Mouse (Mus musculus) hematopoietic stem cell, adult 5-6 weeks (primary cell): ENCODE results near the gene Xcl1. TPM values are rescaled to one million over a fixed set of nuclear protein-coding genes. Genes with fewer than 3 reads are reported as not detected.

Experiments
- ATAC-seq, 2 experiments: fragments of 125-278 bp in 1 of 2; replicated peaks in 1 of 2; 2 replicates each; pipeline ENCODE4 v1.8.0; 2016 to 2017; ENCODE audit warnings: inconsistent platforms in 2 of 2, mild to moderate bottlenecking in 2 of 2, moderate number of reproducible peaks in 2 of 2, low read depth in 1 of 2, moderate TSS enrichment in 1 of 2; ENCODE audit not compliant: low FRiP score in 2 of 2, poor library complexity in 2 of 2, severe bottlenecking in 2 of 2, insufficient read depth in 1 of 2, low TSS enrichment in 1 of 2
- total RNA-seq: library from RNA; stranded (forward); fragments of 172-1452, 232-1000 nt; gene quantifications from 2 replicates; pipeline ENCODE4 v1.2.3, GENCODE M21; 2017

Xcl1 gene
- total RNA-seq, 1 experiment from 2014 or later = 10.4 TPM

DNA sequence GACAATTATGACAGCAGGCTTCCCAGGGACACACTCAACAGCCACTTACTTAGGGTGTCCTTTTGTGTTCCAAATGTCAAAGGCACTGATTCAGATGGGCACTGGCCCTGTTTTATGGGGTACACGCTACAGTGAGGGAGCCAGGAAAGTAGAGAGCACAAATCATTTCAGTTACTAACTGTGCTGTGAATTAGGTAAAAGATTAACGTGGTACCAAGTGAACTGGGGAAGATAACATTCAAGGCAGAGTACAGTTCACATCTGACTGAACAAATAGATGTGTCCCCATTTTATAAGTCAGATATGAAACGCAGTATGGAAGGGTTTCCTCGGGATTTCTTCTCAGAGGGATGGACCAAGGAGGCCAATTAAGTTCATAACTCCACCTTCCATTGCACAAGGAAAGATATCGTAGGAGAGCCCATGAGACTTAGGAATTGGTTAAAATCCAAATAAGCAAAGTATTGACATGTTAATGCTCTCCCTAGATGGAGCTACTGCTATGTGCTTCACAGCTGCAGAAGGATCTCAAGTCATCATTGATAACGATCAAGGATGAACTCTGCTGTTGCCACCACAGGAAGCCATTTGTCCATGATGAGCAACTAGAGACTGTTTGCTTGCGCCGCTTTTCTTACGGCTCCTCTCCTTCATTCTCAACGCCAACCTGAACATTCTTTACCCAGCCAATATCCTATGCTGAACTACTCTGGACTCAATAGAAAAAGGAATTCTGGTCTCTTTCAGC is 1.7 kb downstream of the Xcl1 start:
- no peak for ATAC-seq

GRCm38 (mm10) chr1:164931135-164931534 is 4.2 kb downstream of the Xcl1 start:
- ATAC-seq = no peak

GRCm38 (mm10) chr1:164930006-164930405 is 5.3 kb downstream of the Xcl1 start:
- no peak for ATAC-seq

GRCm38 (mm10) chr1:164926534-164927160 is 8.7 kb downstream of the Xcl1 start:
- ATAC-seq = no peak

GRCm38 (mm10) chr1:164905047-164905446 is 30.3 kb downstream of the Xcl1 start:
- peak; percentile 82 to 85; a peak in 3 of 4 replicates for ATAC-seq

DNA sequence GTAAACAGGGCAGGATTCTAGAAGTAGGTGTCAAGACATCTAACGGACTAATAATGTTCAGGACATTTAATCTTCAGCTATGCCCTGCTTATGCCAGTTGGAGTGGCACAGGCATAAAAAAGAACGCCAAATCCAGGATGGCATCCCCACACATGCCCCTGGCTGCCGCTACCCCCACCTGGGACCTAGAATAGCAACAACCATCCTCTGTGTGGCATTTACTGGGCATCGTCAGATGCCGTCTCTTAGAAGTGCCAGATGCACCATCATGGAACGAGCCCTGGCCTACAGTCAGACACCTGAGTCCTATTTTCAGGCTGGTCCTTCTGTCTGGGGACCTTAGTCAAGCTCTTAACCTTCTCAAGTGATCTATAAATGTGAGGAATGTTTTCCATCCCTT is 34.6 kb downstream of the Xcl1 start:
- no peak for ATAC-seq

- no peak for ATAC-seq
Measured at GRCm38 (mm10) chr1:164900226-164900625, 35.1 kb downstream of the Xcl1 start.

- no peak for ATAC-seq
Measured at GRCm38 (mm10) chr1:164899506-164899905, 35.8 kb downstream of the Xcl1 start.

DNA sequence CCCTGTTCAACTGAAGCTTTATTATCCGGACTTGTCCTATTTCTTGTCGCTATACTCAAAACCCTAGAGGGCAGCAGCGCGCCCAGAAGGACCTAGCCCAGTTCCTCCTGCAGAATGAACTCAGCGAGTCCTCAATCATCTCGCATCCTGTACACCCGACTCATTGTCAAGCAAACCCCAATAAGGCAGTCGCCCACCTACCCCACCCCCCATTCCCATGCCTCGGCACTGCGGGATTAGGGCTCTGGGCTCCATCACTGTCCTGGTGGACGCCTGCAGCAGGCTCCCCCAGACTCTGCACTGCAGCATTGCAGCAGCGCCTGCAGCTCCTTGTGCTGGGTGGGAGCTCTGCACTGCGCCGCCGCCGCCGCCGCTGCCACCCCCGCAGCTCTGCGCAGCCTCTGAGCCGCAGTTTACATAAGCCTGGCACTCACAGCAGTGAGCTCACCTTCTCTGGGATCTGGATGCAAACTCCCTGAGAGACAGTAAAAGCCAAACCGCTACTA is 36.4 kb downstream of the Xcl1 start:
- peak; percentile 91 to 93 for ATAC-seq

GRCm38 (mm10) chr1:164897163-164897817 is 38.0 kb downstream of the Xcl1 start:
- ATAC-seq = no peak

GRCm38 (mm10) chr1:164896211-164897145 is 38.8 kb downstream of the Xcl1 start:
- no peak for ATAC-seq

DNA sequence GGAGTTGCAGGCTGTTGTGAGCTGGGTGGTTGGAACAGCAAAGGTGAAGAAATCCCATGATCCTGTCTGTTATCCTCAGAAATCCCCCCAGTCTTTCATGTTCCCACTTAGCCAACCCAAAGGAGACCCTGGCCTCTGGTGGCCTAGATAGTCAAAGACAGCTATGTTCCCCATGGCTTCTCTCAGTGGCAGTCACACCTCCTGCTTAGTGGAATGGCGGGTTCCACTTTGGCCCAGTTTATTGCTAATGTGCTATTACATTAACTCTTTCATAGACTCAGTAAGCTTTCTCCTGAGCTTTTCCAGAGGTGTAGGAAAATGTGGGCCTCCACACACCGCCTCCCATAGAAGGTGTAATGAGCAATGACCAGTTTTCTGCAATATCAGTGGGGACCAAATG is 39.5 kb downstream of the Xcl1 start:
- ATAC-seq = no peak

DNA sequence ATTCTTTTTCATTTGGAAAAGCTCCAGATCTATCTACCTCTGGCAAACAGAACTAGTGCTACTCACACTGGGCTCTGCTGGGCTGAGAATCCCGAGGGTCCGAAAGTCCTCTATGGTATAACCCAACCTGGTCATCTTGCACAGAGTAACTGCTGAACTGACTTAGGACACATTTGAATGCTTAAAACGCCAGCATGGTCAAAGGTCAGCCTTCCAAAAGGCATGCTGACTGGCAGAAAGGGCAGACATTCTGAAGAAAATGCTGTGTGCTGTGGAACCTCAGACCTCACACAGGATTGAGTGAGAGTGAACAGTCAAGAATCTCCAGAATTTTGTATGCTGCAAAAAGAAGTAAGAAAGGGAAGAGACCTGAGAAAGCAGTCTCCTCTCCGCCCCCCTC is 45.0 kb downstream of the Xcl1 start:
- no peak for ATAC-seq

DNA sequence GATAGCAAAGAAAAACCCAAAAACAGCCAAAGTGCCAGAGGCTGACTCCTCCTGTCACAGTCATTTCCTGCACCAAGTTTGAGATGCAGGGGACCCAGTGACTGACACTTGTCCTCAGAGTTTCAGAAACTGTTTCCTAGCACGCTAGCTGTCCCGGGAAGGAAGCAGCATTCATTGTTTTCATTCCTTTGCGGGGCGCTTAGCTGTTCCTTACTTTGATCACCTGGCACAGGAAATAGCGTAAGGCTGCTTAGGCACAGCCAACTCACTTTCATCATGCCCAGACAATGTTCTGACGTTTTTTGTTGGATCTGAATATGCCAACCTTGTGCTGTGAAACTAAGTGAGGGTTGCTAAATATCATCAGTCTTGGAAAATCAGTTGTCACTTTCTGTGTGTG is 46.8 kb downstream of the Xcl1 start:
- no peak for ATAC-seq

DNA sequence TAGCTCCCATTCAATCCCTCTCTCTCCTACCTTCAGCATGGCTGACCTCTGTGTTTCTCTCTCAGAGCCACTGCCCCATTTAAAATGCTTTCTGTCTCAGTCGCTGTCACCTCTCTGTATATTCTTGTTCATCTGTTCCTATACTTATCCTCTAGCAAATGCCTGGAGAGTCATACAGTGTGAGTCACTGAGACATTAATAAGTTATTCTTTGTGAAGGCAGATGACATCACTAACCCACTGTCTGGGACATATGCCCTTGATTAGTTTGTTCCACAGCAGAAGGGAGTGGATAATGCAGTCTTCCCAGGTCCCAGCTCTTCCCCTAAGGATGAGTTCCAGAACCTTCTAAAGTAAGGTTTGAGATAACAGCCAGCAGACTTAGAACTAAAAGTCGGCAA is 47.6 kb downstream of the Xcl1 start:
- no peak for ATAC-seq

DNA sequence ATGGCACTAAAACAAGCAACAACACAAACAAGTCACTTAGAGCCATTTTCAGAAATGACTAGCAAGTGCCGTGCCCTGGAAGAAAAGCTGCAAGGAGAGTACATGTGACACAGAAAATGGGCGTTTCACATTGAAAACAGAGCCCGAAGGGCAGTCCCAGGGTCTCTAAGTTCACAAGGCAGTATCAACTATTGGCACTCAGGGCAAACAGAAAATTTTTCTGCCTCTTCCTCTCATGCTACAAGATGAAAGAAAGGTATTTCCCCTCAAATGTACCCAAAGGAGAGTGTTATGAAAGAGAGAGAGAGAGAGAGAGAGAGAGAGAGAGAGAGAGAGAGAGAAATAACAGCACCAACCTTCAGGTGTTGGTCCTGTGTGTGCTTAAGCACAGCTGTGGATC is 53.4 kb downstream of the Xcl1 start:
- no peak for ATAC-seq
